Mouse (Mus musculus): ENCODE results near the gene Eif2a.
A peak's percentile ranks its signal among the peaks of the same experiment; 100 is the strongest.

Eif2a gene

DNA sequence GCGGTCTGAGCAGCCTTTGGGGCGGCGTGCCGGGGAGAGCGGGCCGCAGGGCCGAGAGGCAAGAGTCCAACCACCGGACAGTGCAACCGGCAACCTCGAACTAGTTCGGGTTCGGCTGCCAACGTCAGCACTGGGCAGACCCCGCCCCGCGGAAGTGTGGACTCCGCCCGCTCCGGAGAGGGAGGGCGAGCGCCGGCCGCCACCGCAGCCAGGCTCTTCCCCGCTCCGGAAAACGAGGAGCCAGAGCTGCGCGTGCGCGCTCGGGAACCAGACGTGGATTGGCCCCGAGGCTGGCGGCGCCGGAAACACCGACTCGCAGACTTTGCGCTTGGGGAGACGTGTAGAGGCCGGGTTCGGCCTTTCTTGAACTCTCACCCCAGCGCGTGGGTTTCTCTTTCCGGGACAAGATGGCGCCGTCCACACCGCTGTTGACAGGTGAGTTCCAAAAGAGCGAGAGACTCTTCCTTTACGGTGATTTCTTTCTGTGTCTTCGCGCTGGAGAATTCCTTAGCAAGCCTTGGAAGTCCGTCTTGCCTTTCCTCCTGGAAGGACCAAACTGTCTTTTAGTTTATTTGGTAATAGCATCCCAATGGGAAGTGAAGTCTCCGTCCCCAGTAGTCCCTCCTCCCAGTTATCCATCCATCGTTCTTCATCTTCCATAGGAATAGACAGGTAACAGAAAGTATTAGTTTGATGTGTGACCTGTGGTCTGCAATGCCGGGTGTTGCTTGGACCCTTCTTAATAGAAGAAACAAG, at the start of gene Eif2a, which contains the start of gene Serp1:
TSS of gene Eif2a (plus strand) at position 170 of the 756 bp plus-strand sequence.
TSS of gene Serp1 (minus strand) at position 241 of the 756 bp plus-strand sequence.
- peak; percentile 85 for DNase-seq (ENCODE audit: low spot score)

DNA sequence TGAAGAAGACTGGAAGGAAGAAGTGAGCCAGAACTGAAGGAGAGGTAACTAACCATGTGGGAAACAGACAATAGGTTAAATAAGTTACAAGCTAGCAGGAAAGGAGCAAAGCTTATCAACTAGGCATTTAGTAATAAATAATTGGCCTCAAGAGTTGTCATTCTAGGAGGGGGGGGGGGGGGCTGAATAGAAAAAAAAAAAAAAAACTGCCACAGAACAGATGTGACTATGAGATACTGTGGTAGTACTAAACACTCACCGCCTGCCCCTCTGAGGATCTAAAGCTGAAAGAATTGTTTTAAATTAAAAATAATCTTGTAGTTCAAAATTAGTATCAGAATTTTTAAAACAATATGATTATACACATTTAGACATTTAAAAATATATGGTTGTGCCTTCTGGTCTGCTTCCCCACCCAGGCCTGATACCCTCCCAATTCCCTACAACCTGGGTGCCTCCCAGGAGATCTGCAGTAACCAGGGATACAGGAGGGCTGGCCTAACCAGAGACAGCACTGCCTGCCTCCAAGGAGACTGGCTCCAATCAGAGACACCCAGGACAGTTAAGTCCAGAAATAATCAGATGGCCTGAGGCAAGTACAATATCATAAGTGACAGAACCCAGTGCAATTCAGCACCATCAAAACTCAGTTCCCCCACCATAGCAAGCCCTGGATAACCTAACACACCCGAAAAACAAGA, 46.7 kb upstream of the Eif2a start:
- DNase-seq (ENCODE audit: low spot score) = no peak

DNA sequence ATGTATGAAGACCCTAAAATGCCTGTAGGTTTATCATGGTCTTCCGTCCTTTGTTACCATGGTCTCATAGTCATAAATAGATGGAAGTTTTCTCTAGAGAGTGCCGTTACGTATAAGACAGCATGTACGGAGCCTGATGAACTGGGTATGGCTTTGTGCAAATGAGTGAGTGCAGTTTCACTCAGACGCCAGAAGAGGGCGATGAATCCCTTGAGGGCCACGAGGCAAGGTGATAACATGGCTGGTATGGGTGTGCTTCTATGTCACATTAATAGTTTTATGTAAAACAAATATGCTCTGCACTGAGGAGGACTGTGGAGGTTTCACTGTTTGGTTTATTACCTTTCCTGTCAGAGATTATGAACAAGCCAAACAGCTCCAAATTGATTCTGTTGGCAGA, 39.7 kb upstream of the Eif2a start:
- no peak for DNase-seq (ENCODE audit: low spot score)

DNA sequence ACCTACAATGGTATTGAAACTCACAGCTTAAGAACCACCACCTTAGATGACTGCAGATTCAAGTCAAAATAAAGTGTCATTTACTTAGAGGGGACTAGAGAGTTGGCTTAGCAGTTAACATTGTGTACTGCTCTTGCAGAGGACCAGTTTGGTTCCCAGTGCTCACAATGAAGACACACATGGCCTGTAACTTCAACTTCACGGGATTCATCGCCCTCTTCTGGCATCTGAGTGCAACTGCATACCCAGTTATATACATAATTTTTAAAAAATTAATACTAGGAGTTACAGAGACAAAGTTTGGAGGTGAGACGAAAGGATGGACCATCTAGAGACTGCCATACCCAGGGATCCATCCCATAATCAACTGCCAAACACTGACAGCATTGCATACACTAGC, 38.5 kb upstream of the Eif2a start:
- DNase-seq (ENCODE audit: low spot score) = no peak

DNA sequence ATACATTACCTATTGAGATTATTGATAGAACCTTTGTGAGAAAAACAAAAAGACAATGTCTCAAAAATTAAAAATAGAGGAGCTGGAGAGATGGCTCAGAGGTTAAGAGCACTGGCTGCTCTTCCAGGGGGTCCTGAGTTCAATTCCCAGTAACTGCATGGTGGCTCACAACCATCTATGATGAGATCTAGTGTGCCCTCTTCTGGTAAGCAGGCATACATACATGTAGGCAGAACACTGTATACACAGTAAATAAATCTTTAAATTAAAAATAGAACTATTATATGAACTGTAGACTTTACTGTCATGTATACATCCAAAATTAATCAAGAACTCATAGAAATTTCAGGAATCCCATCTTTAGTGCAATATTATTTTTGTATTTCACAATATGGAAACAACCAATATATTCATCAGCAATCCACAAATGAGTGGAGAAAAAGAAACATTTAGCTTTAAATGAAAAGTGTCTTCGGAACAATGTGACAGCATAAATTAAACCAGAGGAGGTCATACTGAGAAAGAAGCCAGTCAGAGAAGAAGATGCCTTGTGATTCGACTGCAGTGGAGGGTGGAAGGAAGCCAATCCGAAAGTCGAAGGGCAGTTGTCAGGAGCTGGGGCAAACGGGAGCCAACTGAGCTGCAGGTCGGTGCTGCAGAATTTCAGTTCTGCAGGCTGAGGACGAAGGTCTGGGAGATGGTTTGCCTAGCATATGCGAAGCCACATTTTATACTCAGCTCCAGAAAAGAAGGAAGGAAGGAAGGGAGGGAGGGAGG, 37.4 kb upstream of the Eif2a start:
- no peak for DNase-seq (ENCODE audit: low spot score)

DNA sequence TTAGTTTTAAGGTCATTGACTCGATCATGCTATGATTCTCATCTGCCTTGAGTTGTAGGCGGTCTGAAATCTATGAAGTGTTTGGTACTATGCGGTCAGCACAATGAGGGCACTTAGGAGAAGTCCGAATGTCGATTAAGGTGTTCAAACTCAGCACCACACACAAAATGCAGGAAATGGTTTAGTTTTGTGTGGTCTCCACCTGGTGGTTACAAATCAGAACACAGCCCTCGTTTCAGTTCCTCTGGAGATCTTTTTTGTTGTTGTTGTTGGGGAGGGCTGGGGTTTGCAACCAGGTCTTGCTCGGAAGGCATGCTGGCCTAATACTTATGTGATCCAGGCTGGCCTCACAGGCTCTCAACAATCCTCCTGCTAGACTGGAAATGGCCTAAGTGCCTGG, 34.8 kb upstream of the Eif2a start:
- DNase-seq (ENCODE audit: low spot score) = no peak

DNA sequence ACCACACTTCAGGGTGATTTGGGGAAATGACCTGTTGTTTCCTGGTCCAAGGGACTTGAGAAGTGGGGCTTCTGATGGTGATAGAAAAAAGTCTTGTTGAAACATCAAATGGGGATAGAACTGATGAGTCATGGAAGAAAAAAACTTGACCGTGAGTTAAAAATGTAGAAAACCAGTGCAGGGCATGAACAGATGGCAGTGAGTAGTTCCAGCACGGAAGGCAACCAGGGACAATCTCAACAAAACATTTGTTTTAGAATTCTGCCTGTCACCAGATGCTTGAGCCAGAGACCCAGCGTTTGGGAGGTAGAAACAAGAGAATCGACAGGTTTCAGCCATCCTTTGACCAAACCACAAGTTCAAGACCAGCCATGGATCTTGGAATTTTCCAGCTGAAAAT, 32.0 kb upstream of the Eif2a start:
- no peak for DNase-seq (ENCODE audit: low spot score)

DNA sequence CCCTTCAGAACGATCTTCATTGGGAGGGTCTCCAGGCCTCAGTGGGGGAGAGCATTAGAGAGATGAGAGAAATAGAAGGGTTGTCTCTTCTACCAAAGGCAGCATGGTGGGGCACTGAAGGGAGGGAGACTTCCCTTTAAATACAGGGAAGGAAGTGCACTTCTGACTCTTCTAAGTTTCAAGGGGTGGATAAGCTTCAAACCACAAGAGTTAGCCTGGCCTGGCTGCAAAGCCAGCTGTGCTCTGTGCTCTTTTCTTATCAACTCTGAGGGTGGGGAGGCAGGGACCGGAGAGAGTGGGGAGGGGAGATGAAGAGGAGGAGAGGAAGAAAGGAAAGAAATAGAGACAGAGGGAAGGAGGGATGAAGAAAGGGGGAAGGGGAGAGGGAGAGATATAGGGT, 23.7 kb upstream of the Eif2a start:
- no peak for DNase-seq (ENCODE audit: low spot score)

DNA sequence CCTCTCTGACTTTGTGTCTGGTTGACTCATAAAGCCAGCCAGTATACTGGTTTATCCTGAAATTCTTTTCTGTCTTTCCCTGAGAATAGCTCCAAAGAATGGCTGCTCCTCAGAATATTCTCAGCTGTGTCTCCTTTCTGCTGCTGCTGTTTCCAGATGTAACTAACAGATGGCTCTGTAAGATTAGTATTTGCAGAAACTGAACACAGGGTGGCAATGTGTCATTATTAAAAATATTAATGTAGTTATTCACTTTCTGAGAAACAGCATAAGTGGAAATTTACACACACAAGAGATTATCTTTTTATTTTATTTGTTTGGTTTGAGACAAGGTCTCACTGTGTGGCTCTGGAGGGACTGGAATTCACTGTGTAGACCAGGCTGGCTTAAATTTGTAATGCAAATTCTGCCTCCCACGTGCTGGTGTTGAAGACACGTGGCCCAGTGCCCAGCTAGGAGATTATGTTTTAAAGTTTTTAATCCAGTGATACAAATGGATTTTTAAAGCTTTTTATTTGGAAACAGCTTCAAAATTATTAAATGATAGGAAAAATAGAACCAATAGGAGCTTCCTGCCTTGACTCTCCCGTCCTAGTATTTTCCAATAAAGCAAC, 21.8 kb upstream of the Eif2a start:
- DNase-seq (ENCODE audit: low spot score) = no peak

DNA sequence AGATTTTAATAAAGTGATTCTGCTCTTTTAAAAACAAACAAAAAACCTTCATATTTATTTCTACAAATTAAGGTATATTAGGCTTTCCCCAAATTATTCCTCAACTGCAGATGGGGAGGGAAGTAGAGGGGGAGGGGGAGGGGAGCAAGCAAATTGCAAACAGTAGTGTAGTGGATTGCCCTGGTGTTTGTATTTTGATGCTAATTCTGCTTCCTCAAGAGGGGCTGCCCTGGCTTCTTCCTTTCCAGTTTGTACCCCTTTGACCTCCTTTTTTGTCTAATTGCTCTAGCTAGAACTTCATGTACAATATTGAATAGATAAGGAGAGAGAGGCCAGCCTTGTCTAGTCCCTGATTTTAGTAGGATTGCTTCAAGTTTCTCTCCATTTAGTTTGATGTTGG, 20.9 kb upstream of the Eif2a start:
- no peak for DNase-seq (ENCODE audit: low spot score)

DNA sequence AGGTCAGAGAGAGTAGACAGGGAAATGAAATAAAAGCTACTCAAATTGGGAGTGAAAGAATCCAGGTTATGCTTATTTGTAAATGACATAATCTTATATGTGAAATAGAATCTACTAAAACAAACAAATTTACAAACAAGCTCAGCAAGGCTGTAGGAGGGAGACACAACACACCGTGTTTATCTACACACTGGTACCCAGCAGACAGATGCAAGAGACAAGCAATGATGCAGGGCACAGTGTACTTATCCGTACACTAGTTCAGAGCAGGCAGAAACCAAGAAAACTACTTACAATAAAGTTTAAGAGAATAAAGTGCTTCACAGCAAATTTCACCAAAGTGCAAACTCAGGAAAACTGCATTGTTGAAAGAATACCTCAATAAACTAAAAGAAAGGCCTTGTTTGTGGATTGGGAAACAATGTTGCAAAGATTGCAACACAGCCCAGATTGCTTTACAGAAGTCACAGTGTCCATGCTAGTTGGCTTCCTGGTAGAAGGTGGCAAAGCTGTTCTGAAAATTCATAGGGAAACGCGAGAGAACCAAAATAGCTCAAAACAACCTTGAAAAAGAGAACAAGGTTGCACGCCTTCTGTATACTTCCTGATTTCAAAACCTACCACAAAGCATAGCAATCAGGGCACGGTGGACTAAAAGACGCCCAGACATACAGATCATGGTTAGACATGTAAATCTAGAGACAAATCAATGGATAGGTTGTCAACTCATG, 17.4 kb upstream of the Eif2a start:
- DNase-seq (ENCODE audit: low spot score) = no peak

DNA sequence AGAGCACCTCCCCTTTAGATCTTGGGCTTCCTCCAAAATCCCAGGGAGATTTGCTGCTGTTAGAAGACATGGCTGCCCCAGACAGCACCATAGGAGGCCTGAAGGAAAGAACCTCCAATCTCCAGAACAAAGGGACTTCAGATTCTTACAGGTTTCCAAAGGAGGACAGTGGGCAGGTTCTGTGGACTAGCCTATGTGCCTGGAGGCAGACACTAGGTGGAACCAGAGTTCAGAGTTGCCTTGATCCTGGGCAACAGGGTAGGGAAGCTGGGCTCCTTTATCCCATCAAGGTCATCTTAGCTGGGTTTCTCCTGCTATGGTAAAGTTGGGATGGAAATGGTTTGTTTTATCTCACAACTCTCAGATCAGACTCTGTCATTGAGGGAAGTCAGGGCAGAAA, 14.0 kb upstream of the Eif2a start:
- DNase-seq (ENCODE audit: low spot score) = no peak

DNA sequence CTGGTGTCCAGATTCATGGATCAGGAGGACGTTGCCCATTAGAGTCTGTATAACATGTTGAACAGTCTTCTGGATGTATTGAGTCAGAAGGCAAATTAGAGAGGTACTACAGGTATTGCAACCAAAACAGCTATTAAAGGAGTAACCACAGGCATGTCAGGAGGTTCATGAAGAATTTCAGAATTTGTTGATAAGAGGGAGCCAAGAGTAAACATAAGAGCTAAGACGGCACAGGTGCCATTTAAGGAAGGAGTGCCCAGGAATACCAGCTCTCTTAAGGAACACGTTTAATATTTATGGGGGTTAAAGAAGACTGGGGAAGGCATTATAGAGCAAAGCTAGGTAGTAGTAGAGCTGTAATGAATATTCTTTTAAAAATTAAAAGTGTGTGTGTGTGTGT, 12.9 kb upstream of the Eif2a start:
- no peak for DNase-seq (ENCODE audit: low spot score)

DNA sequence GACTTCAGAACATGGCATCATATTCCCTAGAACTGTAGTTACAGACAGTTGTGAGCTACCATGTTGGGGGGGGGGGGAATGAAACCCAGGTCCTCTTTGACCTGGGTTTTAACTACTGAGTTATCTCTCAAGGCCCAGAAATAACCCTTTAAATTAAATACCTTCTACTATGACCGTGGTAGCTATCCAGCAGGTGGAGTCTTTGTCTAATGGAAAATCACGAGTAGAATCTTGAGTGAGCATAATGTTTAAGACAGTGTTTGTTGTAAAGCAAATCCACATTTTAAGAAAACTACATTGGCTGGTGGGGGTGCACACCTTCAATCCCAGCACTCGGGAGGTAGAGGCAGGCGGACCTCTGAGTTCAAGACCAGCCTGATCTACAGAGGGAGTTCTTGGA, 12.1 kb upstream of the Eif2a start:
- DNase-seq (ENCODE audit: low spot score) = no peak

DNA sequence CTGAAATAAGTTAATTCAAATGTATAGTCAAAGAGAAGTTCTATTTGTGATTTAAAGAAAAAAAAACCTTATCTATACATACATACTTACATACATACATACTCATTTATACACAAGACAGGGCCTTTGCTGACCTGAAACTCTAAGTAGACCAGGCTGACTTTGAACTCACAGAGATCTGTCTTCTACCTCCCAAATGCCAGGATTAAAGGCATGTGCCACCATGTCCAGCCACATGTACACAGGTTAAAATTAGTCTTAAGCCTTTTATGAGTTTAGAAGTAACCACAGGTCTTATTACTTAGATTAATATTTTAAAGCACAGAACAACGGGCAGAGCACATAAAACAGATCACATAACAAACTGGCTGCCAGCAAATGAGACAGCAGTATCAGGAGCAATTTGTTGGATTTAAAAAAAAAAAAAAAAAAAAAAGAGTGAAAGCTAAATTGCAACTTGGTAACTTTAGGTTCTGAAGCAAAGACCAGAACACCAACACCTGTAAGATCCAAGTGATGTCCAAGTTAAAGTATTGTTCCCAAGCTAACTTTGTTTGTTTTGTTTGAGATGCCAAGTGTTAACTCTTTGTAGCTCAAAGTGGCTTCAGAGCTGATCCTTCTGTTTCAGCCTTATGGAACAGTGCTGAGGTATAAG, 9.5 kb upstream of the Eif2a start:
- DNase-seq (ENCODE audit: low spot score) = no peak

DNA sequence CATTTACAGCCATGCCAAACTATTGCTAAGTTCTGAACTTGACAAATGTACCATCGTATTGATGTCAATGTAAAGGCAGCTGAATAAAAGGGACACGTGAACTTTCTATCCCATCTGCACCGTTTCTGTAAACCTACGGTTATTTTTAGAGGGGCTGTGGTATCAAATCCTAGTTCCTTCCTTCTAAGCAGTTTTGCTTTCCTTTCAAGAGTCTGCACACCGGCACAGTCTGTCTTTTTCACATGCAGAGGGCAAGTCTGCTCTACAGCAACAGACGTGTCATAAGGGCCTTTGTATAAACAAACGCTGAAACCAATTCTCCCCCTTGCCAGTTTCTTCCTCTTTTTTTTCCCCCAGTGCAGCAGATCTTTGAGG, 9.0 kb upstream of the Eif2a start:
- DNase-seq (ENCODE audit: low spot score) = no peak

DNA sequence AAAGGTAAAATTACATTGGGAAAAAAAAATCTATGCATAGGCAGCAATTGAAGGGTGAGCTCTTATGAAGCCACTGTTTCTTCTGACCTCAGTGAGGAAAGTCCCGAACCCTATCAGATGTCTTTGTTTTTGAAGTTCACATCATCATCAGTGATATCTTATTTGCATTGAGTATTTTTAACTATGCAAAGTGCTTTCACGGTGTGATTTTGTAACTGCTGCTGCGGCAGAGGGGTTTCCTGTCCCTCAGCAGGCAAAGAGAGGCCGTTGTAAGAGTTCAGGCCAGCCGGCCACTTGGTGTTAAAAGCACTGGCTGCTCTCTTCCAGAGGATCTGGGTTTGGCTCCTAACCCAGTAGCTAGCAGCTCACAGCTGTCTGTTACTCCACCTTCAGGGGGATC, 8.4 kb upstream of the Eif2a start:
- no peak for DNase-seq (ENCODE audit: low spot score)

DNA sequence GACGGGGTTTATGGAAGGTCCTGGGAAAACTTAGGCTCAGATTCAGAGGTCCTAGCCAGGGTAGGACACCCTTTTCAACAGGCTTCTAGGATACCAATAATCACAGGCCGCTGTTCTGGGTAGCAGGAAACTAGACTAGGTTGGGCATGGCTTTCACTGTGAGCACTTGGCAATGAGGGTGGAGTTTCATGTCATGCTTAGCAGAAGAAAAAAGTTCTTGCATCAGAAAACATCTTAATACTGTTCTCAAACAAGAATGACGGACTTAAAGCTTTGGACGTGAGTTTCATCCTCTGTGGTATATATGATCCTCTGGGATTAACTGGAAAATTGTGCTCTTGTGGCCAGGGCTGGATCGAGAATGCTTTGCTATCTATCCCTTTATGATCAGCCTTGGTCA, 7.8 kb upstream of the Eif2a start:
- DNase-seq (ENCODE audit: low spot score) = no peak

DNA sequence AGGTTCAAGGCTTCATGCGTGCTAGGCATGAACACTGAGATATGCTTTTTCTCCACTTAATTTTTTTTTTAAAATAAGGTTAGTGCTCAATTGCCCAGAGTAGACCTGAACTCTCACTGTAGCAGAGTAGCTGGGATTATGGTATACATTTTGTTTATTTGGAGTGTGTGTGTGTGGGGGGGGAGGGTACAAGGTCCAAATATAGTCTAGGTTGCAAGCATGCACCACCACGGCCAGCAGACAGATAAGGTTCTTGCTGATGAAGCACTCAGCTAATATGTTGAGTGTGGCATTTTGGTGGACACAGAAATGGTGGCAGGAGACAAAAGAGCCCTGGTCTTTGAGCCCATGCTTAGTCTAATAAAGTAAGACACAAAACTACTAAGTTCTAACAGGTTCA, 6.7 kb upstream of the Eif2a start:
- no peak for DNase-seq (ENCODE audit: low spot score)

DNA sequence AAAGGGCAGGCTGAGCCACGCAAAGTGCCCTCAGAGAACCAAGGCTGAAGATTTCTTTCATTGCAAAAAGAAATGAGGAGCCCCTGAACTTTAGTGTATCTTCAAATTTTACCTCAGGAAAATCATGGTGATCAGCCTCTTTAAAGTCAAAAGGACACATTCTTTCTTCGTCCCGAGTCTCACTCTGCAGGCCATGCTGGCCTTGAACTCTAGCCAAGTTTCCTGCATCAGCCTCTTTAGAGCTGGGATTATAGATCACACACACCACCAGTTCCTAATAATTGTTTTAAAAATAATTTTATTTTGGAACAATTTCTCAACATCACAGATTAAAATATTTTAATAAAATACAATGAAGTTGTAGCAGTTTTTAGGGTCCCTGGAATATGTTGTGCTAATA, 6.1 kb upstream of the Eif2a start:
- DNase-seq (ENCODE audit: low spot score) = no peak

DNA sequence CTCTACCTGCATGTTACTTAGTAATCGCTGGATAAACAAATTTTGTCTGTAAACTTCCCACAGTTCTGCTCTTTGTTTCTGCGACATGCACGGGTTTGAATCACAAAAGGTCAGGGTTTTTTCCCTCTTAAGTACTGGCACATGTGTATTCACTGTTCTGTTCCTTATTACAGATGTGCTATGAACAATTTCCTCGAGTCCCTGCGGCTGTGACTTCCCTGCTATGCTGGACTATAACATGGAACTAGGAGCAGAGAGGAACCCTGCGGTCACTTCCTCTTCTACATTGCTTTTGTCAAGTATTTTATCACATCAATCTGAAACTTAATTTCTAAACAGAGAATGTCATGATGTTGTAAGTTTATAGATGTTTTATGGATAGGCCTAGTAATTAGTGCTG, 5.3 kb upstream of the Eif2a start:
- DNase-seq (ENCODE audit: low spot score) = no peak

All from ovary, postnatal 10 days (tissue).